Mouse (Mus musculus): ENCODE results near the gene Gm16506. TPM values are rescaled to one million over a fixed set of nuclear protein-coding genes. Genes with fewer than 3 reads are reported as not detected.
"Not testable (repeated sequence)": the region's sequence is repeated elsewhere in the genome, so short reads cannot be mapped to it uniquely, and the experiment has no call there.

Gm16506 gene
- not detected for total RNA-seq (2021)
- long read RNA-seq, experiment 1: 0 reads
- long read RNA-seq, experiment 2: 0 reads

DNA sequence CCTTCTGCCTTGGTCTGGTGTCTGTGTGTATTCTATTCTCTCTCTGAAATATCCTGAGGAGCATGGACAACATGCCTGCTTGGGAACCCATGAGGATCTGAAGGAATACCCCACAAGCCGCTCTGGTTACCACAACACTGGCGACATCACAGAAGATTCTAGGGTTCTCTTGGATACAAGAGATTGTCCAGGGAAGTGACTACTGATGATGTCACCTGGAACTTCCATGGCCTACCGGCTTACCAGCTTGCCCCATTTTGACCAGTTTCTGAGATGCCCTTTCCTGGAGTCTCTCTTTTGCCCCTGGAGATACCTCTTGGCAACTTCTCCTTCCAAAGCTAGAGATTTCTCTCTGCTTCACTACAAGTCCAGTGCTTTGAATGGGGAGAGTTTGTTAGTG, at the start of gene Gm16506:
TSS of gene Gm16506 (minus strand) at position 101 of the 400 bp plus-strand sequence.
- DNase-seq (ENCODE audit: low spot score): not testable (repeated sequence)

DNA sequence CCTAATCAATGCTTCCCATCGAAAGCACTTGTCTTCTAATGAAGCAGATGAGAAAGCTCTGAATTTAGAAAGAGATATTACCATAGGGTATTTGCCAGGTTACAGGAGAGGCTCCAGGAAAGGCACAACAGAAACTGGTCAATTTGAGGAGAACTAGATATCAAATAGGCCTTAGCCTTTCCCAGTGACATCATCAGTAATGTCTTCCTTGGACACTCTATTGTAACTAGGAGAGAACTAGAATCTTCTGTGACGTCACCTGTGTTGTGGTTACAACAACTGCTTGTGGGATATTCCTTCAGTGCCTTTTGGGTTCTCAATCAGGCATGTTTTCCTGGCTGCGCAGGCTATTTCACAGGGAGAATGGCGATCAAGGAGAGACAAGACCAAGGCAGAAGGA, 20.3 kb upstream of the Gm16506 start, which contains the start of gene Gm6526:
TSS of gene Gm6526 (plus strand) at position 301 of the 400 bp plus-strand sequence.
- DNase-seq (ENCODE audit: low spot score): not testable (repeated sequence)

DNA sequence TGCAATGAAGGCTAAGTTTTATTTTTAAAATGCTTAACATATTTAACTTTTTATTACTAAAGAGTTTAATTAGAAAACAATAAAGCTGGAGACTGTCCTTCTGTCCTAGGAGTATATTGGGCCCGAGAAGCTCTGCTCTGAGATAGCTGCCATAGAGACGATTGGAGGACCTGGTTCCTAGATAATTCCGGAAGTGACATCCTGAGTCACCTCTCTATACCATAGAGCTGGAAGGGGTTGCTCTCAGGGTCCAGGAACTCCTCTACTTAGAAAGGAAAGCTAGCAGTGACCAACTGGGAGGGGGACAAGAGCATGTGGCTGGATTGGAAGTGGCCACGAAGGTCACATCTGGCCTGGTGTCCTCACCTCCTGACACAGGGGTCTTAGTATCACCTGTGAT, 29.7 kb downstream of the Gm16506 start, which contains the start of gene Gm7324:
TSS of gene Gm7324 (plus strand) at position 208 of the 400 bp plus-strand sequence.
- not testable (repeated sequence) for DNase-seq (ENCODE audit: low spot score)

DNA sequence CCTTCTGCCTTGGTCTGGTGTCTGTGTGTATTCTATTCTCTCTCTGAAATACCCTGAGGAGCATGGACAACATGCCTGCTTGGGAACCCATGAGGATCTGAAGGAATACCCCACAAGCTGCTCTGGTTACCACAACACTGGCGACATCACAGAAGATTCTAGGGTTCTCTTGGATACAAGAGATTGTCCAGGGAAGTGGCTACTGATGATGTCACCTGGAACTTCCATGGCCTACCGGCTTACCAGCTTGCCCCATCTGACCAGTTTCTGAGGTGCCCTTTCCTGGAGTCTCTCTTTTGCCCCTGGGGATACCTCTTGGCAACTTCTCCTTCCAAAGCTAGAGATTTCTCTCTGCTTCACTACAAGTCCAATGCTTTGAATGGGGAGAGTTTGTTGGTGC, 50.2 kb downstream of the Gm16506 start, which contains the start of gene Gm8165:
TSS of gene Gm8165 (minus strand) at position 101 of the 400 bp plus-strand sequence.
- DNase-seq (ENCODE audit: low spot score): not testable (repeated sequence)

Other genes starting within 250 kb of the Gm16506 start
- not detected for gene Gm5799, start 183.9 kb downstream of the Gm16506 start, total RNA-seq (2021)
- not detected for gene Gm17654, start 148.3 kb downstream of the Gm16506 start, total RNA-seq (2021)
- not detected for gene Gm10375, start 119.5 kb downstream of the Gm16506 start, total RNA-seq (2021)
- not detected for gene Gm8165, start 50.3 kb downstream of the Gm16506 start, total RNA-seq (2021)
- gene Gm7324, start 29.7 kb downstream of the Gm16506 start, total RNA-seq (2021): under 1 TPM; 0.24 to 0.25 TPM
- gene Gm6526, start 20.4 kb upstream of the Gm16506 start, total RNA-seq (2021): not detected
- not detected for gene Gm8180, start 57.3 kb upstream of the Gm16506 start, total RNA-seq (2021)
- not detected for gene Ear1, start 148.0 kb upstream of the Gm16506 start, total RNA-seq (2021)
- gene Ear10, start 196.1 kb upstream of the Gm16506 start, total RNA-seq (2021): not detected
- gene Gm8113, start 197.9 kb upstream of the Gm16506 start, total RNA-seq (2021): under 1 TPM; 0.11 to 0.50 TPM
- gene Ang5, start 229.6 kb upstream of the Gm16506 start, total RNA-seq (2021): not detected